Mouse (Mus musculus) embryonic facial prominence, embryonic 15.5 days (tissue): Measurements from ENCODE around the gene Cpsf6. TPM values are rescaled to one million over a fixed set of nuclear protein-coding genes. Genes with fewer than 3 reads are reported as not detected.
A peak's percentile ranks its signal among the peaks of the same experiment; 100 is the strongest.

ENCODE experiments used
- ATAC-seq: fragments of 200-750 bp; cut with Nextera tagmentation; 2 replicates; pipeline ENCODE4 v1.8.0; 2017; ENCODE audit warnings: low read depth, moderate TSS enrichment; ENCODE audit not compliant: insufficient number of reproducible peaks, low FRiP score, low TSS enrichment
- H3K27ac ChIP-seq: fragments of 300-500 bp; sonication (generic); replicated peaks from 2 replicates; pipeline ENCODE4 v1.5.1; 2015; ENCODE audit warnings: mild to moderate bottlenecking, inconsistent platforms
- H3K27me3 ChIP-seq: fragments of 300-500 bp; sonication (generic); 2 replicates; pipeline ENCODE4 v1.6.1; 2015; ENCODE audit warnings: inconsistent platforms
- H3K36me3 ChIP-seq: fragments of 300-500 bp; sonication (generic); 2 replicates; pipeline ENCODE4 v1.6.1; 2015; ENCODE audit warnings: mild to moderate bottlenecking, inconsistent platforms
- H3K4me1 ChIP-seq: fragments of 300-500 bp; sonication (generic); 2 replicates; pipeline ENCODE4 v1.6.1; 2015; ENCODE audit warnings: inconsistent platforms
- H3K4me2 ChIP-seq: fragments of 300-500 bp; sonication (generic); replicated peaks from 2 replicates; pipeline ENCODE4 v1.6.1; 2015; ENCODE audit warnings: mild to moderate bottlenecking, inconsistent platforms
- H3K4me3 ChIP-seq: fragments of 300-500 bp; sonication (generic); replicated peaks from 2 replicates; pipeline ENCODE4 v1.5.1; 2015; ENCODE audit warnings: mild to moderate bottlenecking, inconsistent platforms
- H3K9ac ChIP-seq: fragments of 300-500 bp; sonication (generic); 2 replicates; pipeline ENCODE4 v1.6.1; 2015; ENCODE audit warnings: inconsistent platforms
- H3K9me3 ChIP-seq: fragments of 300-500 bp; sonication (generic); replicated peaks from 2 replicates; pipeline ENCODE4 v1.6.1; 2016; ENCODE audit warnings: inconsistent platforms
- WGBS: fragments of 180-500 bp; shearing (Covaris S2); methylation state at CpG from one replicate; pipeline ENCODE4 v1.1.7; 2015; 5-methylcytosine and 5-hydroxymethylcytosine counted together
- polyA plus RNA-seq: library from polyadenylated mRNA; unstranded; fragments of >200 nt; fragmentation: Nextera tagmentation; extraction: Ambion mirVana; gene quantifications from 2 replicates; pipeline ENCODE4 v1.2.1, GENCODE M21; 2015

The Cpsf6 gene
- polyA plus RNA-seq, 1 experiment from 2014 or later: 124 TPM

DNA sequence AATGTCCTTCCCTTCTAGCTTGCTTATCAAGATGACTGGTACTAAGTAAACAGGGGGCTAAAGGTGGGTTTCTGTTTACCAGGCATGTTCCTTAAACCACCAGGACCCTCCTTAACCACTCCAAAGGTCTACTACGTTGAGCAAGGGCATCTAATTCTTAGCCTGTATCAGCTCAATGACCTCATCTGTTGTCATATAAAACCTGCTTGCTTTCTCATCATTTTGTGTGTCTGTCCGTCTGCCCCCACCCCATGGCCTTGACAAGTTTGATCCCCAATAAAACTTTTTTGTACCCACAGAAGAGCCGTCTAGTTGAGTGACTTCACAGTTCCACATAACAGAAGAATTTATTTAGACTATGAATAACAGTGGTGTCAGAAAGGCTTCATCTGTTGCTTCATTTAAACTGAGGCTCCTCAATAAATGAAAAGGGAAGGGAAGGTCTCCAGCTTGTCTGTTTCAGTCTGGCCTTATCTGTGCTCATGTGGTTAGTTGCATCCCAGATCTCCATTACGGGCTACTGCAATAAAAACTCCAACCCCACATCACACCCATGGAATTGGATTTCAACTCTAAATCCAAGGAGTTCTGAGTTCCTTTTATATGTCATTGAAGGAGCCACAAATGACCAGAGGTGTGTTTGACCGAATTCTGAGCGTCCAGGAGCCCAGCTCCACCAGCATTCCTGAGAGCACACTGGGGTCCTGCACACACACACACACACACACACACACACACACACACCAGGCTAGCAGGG is 25.9 kb upstream of the Cpsf6 start:
- no peak overlapping the region for H3K4me3 ChIP-seq
- H3K27me3 ChIP-seq: no peaks in the 10 kb centered on the region
- no peaks in the 10 kb centered on the region for H3K36me3 ChIP-seq
- H3K9me3 ChIP-seq: no peaks in the 10 kb centered on the region
- no peaks in the 10 kb centered on the region for H3K4me1 ChIP-seq
- H3K4me2 ChIP-seq: no peak overlapping the region
- WGBS: 80% methylated on average over 6 of the region's 6 CpGs
- no peak overlapping the region for H3K9ac ChIP-seq
- no peak overlapping the region for H3K27ac ChIP-seq
- ATAC-seq: no peak

GRCm38 (mm10) chr10:117404384-117404783 is 24.6 kb upstream of the Cpsf6 start:
- Histone ChIP-seq H3K36me3 (no peaks in the 10 kb centered on the region), H3K27ac (no peak overlapping the region), H3K4me2 (no peak overlapping the region), H3K4me1 (no peaks in the 10 kb centered on the region), H3K4me3 (no peak overlapping the region), H3K9me3 (no peaks in the 10 kb centered on the region), H3K27me3 (no peaks in the 10 kb centered on the region), H3K9ac (no peak overlapping the region)
- ATAC-seq: no peak
- 82% methylated on average over 6 of the region's 6 CpGs for WGBS

GRCm38 (mm10) chr10:117403344-117403953 is 23.6 kb upstream of the Cpsf6 start:
- H3K27ac ChIP-seq: no peak overlapping the region
- no peak overlapping the region for H3K4me2 ChIP-seq
- H3K9me3 ChIP-seq: no peaks in the 10 kb centered on the region
- 67% methylated on average over 15 of the region's 15 CpGs for WGBS
- H3K9ac ChIP-seq: no peak overlapping the region
- H3K36me3 ChIP-seq: no peaks in the 10 kb centered on the region
- no peaks in the 10 kb centered on the region for H3K4me1 ChIP-seq
- H3K4me3 ChIP-seq: no peak overlapping the region
- ATAC-seq: 0 out of 2 replicates have a peak, but pooled peaks have one; percentile 19
- no peaks in the 10 kb centered on the region for H3K27me3 ChIP-seq

GRCm38 (mm10) chr10:117402403-117403333 is 22.9 kb upstream of the Cpsf6 start:
- H3K4me3 ChIP-seq: no peak overlapping the region
- 71% methylated on average over 20 of the region's 20 CpGs for WGBS
- no peak for ATAC-seq

GRCm38 (mm10) chr10:117401364-117401763 is 21.5 kb upstream of the Cpsf6 start:
- no peaks in the 10 kb centered on the region for H3K9me3 ChIP-seq
- H3K9ac ChIP-seq: no peak overlapping the region
- WGBS: 87% methylated on average over 4 of the region's 4 CpGs
- H3K27ac ChIP-seq: no peak overlapping the region
- no peak overlapping the region for H3K4me2 ChIP-seq
- no peak for ATAC-seq
- H3K36me3 ChIP-seq: no peaks in the 10 kb centered on the region
- no peaks in the 10 kb centered on the region for H3K27me3 ChIP-seq
- H3K4me1 ChIP-seq: no peaks in the 10 kb centered on the region
- no peak overlapping the region for H3K4me3 ChIP-seq

More at GRCm38 (mm10) chr10:117402403-117403333, 22.9 kb upstream of the Cpsf6 start:
- Histone ChIP-seq H3K9ac (no peak overlapping the region), H3K4me1 (no peaks in the 10 kb centered on the region), H3K9me3 (no peaks in the 10 kb centered on the region), H3K27me3 (no peaks in the 10 kb centered on the region), H3K4me2 (no peak overlapping the region), H3K27ac (no peak overlapping the region), H3K36me3 (no peaks in the 10 kb centered on the region)

GRCm38 (mm10) chr10:117400246-117400954 is 20.6 kb upstream of the Cpsf6 start:
- Histone ChIP-seq H3K36me3 (no peaks in the 10 kb centered on the region), H3K9ac (no peak overlapping the region), H3K4me2 (no peak overlapping the region), H3K27me3 (no peaks in the 10 kb centered on the region), H3K27ac (no peak overlapping the region), H3K9me3 (no peaks in the 10 kb centered on the region), H3K4me1 (no peaks in the 10 kb centered on the region), H3K4me3 (no peak overlapping the region)
- WGBS: 84% methylated on average over 4 of the region's 4 CpGs
- ATAC-seq: no peak

GRCm38 (mm10) chr10:117399839-117400238 is 20.0 kb upstream of the Cpsf6 start:
- 94% methylated on average over 3 of the region's 3 CpGs for WGBS
- Histone ChIP-seq H3K4me3 (no peak overlapping the region), H3K9ac (no peak overlapping the region), H3K27me3 (no peaks in the 10 kb centered on the region), H3K9me3 (no peaks in the 10 kb centered on the region), H3K4me1 (no peaks in the 10 kb centered on the region), H3K27ac (no peak overlapping the region), H3K36me3 (no peaks in the 10 kb centered on the region), H3K4me2 (no peak overlapping the region)
- ATAC-seq: no peak

DNA sequence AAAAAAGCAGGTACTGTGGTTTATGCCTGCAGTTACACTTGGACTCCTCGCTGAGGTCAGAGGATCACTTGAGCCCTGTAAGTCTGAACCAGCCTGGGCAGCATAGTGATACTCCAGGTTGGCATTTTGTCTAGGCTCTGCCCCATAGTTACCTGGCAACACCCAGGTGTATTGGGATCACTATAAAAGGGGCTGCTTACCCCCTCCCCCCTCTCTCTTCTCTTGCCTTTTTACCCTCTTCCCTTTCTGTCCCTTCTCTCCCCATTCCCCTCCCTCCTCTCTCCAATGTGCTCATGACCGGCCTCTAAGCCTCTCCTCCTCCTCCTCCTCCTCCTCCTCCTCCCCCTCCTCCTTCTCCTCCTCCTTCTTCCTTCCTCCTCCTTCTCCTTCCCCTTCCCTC is 19.4 kb upstream of the Cpsf6 start:
- Histone ChIP-seq H3K9me3 (no peaks in the 10 kb centered on the region), H3K27ac (no peak overlapping the region), H3K4me1 (no peaks in the 10 kb centered on the region), H3K9ac (no peak overlapping the region), H3K4me3 (no peak overlapping the region), H3K36me3 (no peaks in the 10 kb centered on the region), H3K4me2 (no peak overlapping the region), H3K27me3 (no peaks in the 10 kb centered on the region)
- ATAC-seq: no peak
- 40% methylated on average over 2 of the region's 2 CpGs for WGBS

DNA sequence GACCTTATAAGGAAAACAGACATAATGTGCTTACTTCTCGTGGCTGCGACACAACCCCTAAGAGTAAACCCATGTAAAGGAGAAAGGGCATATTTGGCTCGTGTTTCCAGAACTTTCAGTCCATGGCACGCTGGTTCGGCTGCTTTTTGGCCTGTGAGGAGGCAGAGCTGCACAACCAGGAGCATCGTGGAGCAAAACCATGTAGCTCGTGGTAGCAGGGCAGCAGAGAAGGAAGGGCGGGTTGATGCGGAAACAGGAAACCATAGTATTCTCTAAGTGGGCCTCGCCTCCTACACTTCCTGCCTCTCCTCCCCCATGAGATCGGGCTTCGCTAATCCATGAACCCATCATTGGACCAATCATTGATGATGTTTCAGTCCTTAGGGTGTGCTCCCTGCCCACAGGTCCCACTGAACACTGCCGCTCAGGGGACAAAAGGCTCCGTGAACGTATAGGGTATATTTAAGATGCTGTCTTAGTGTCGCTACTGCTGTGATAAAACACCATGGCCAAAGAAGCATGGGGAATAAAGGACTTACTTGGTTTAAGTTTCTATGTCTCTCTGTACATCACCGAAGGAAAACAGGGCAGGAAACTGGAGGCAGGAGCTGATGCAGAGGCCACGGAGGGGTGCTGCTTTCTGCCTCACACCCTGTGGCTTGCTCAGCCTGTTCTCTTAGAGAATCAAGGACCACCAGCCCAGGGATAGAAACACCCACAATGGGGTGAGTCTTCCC is 18.4 kb upstream of the Cpsf6 start:
- WGBS: 72% methylated on average over 18 of the region's 18 CpGs

DNA sequence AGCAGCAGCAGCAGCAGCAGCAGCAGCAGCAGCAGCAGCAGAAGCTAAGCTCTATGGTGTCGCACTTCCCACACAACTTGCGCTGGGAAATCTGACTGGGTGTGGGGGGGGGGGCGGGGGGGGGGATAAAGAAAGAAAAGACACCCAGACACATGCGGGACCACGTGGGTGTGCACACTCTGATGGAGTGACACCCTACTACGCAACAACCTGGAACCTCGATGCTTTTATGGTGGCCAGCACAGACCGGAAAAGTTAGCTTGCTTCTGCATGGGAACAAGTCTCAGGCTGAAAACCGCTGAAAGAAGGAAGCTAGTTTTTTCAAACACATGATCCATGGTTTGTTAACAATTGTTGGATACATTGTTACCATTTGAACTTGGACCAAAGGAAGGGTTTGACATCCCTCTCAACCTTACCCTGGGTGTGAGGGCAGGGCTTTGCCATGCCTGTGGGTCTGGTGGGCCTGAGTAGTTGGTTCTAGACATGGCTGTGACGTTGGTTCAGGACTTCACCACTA is 17.4 kb upstream of the Cpsf6 start:
- H3K9me3 ChIP-seq: no peaks in the 10 kb centered on the region
- no peaks in the 10 kb centered on the region for H3K27me3 ChIP-seq
- no peak overlapping the region for H3K27ac ChIP-seq
- H3K4me1 ChIP-seq: no peaks in the 10 kb centered on the region
- no peak overlapping the region for H3K4me2 ChIP-seq
- no peak for ATAC-seq
- no peak overlapping the region for H3K4me3 ChIP-seq
- no peak overlapping the region for H3K9ac ChIP-seq
- WGBS: 66% methylated on average over 9 of the region's 10 CpGs
- H3K36me3 ChIP-seq: no peaks in the 10 kb centered on the region

More for the DNA sequence above, 18.4 kb upstream of the Cpsf6 start:
- H3K36me3 ChIP-seq: no peaks in the 10 kb centered on the region
- no peak overlapping the region for H3K9ac ChIP-seq
- no peak overlapping the region for H3K4me3 ChIP-seq
- H3K9me3 ChIP-seq: no peaks in the 10 kb centered on the region
- no peak for ATAC-seq
- no peaks in the 10 kb centered on the region for H3K4me1 ChIP-seq
- H3K27ac ChIP-seq: no peak overlapping the region
- no peak overlapping the region for H3K4me2 ChIP-seq
- H3K27me3 ChIP-seq: no peaks in the 10 kb centered on the region
